Mouse (Mus musculus): Measurements from ENCODE around the gene Zc4h2.

DNA sequence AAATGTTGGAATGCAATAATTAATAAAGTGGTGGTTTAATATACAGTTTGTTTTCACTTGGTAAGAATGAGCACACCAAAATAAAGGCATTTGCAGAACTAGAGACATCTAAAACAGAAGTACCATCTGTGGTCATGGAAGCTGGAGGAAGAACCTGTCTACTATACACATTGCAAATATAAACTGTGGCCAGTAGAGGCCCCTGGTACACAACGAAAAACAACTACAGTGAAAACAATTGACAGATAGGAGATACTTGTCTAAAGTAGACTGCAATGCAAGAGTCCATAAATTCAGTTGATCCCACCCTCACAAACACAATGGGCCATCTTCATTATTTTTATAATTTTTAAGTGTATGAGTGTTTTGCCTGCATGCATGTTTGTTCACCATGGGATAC is 28.8 kb upstream of the Zc4h2 start:
- TF ChIP-seq POLR2A (IDR thresholded peaks at IDR 0.05; ENCODE audit: insufficient read length, low read depth) (no peak), E2F4 (IDR thresholded peaks at IDR 0.05; ENCODE audit: insufficient read depth) (no peak), MYOG (IDR thresholded peaks at IDR 0.05; ENCODE audit: control insufficient read depth in 1 of 3, insufficient read depth in 1 of 3, insufficient read length in 2 of 3, low read depth in 2 of 3) (no peak), MAX (IDR thresholded peaks at IDR 0.05; ENCODE audit: low read depth) (no peak), TCF12 (IDR thresholded peaks at IDR 0.05; ENCODE audit: insufficient read depth, poor library complexity, severe bottlenecking) (no peak), SRF (IDR thresholded peaks at IDR 0.05; ENCODE audit: control insufficient read depth, insufficient read length, low read depth) (no peak), POLR2AphosphoS2 (IDR thresholded peaks at IDR 0.05; ENCODE audit: insufficient read length, low read depth) (no peak)

All from myocyte (in vitro differentiated cells).